Mouse (Mus musculus): ENCODE data around the gene Iqsec1.

Iqsec1 gene

GRCm38 (mm10) chr6:90755613-90755941, 232.9 kb downstream of the Iqsec1 start:
- no peak for DNase-seq (ENCODE audit: low spot score)

GRCm38 (mm10) chr6:90754927-90755612, 233.4 kb downstream of the Iqsec1 start:
- DNase-seq (ENCODE audit: low spot score) = no peak

- DNase-seq (ENCODE audit: low spot score) = no peak
Measured at GRCm38 (mm10) chr6:90754093-90754492, 234.4 kb downstream of the Iqsec1 start.

- no peak for DNase-seq (ENCODE audit: low spot score)
Measured at GRCm38 (mm10) chr6:90753656-90754055, 234.8 kb downstream of the Iqsec1 start.

- no peak for DNase-seq (ENCODE audit: low spot score)
Measured at GRCm38 (mm10) chr6:90751624-90752023, 236.9 kb downstream of the Iqsec1 start.

GRCm38 (mm10) chr6:90750091-90750490, 238.4 kb downstream of the Iqsec1 start:
- DNase-seq (ENCODE audit: low spot score) = no peak

- no peak for DNase-seq (ENCODE audit: low spot score)
Measured at GRCm38 (mm10) chr6:90749414-90749937, 239.0 kb downstream of the Iqsec1 start.

- no peak for DNase-seq (ENCODE audit: low spot score)
Measured at GRCm38 (mm10) chr6:90748976-90749375, 239.5 kb downstream of the Iqsec1 start.

GRCm38 (mm10) chr6:90746331-90746864, 242.1 kb downstream of the Iqsec1 start:
- DNase-seq (ENCODE audit: low spot score) = no peak

GRCm38 (mm10) chr6:90745401-90746198, 242.9 kb downstream of the Iqsec1 start:
- no peak for DNase-seq (ENCODE audit: low spot score)

- no peak for DNase-seq (ENCODE audit: low spot score)
Measured at GRCm38 (mm10) chr6:90742453-90742852, 246.0 kb downstream of the Iqsec1 start.

- no peak for DNase-seq (ENCODE audit: low spot score)
Measured at GRCm38 (mm10) chr6:90741717-90742116, 246.8 kb downstream of the Iqsec1 start.

- no peak for DNase-seq (ENCODE audit: low spot score)
Measured at GRCm38 (mm10) chr6:90741056-90741420, 247.4 kb downstream of the Iqsec1 start.

- DNase-seq (ENCODE audit: low spot score) = no peak
Measured at GRCm38 (mm10) chr6:90740348-90741055, 248.0 kb downstream of the Iqsec1 start.

GRCm38 (mm10) chr6:90737376-90737775, 251.1 kb downstream of the Iqsec1 start:
- peak; percentile 88 for DNase-seq (ENCODE audit: low spot score)

- peak; percentile 50 for DNase-seq (ENCODE audit: low spot score)
Measured at GRCm38 (mm10) chr6:90736691-90737245, 251.7 kb downstream of the Iqsec1 start.

GRCm38 (mm10) chr6:90736074-90736672, 252.3 kb downstream of the Iqsec1 start:
- peak; percentile 31 for DNase-seq (ENCODE audit: low spot score)

GRCm38 (mm10) chr6:90735396-90736036, 253.0 kb downstream of the Iqsec1 start:
- no peak for DNase-seq (ENCODE audit: low spot score)

- DNase-seq (ENCODE audit: low spot score) = no peak
Measured at GRCm38 (mm10) chr6:90734806-90735205, 253.7 kb downstream of the Iqsec1 start.

GRCm38 (mm10) chr6:90731327-90731726, 257.2 kb downstream of the Iqsec1 start:
- DNase-seq (ENCODE audit: low spot score) = no peak

- DNase-seq (ENCODE audit: low spot score) = no peak
Measured at GRCm38 (mm10) chr6:90729829-90730228, 258.7 kb downstream of the Iqsec1 start.
